Mouse (Mus musculus): ENCODE results near the gene Il1a.

The Il1a gene

GRCm38 (mm10) chr2:129263073-129263472 is 46.7 kb downstream of the Il1a start:
- no peak for DNase-seq (ENCODE audit: low read depth, low spot score)

GRCm38 (mm10) chr2:129261151-129261794 is 48.5 kb downstream of the Il1a start:
- DNase-seq (ENCODE audit: low read depth, low spot score): no peak

- DNase-seq (ENCODE audit: low read depth, low spot score): no peak
Observed at GRCm38 (mm10) chr2:129260646-129261045, 49.1 kb downstream of the Il1a start.

GRCm38 (mm10) chr2:129258475-129259211 is 51.1 kb downstream of the Il1a start:
- DNase-seq (ENCODE audit: low read depth, low spot score): peak; percentile 84

- no peak for DNase-seq (ENCODE audit: low read depth, low spot score)
Observed at GRCm38 (mm10) chr2:129258056-129258455, 51.7 kb downstream of the Il1a start.

- DNase-seq (ENCODE audit: low read depth, low spot score): no peak
Observed at GRCm38 (mm10) chr2:129256006-129256405, 53.8 kb downstream of the Il1a start.

GRCm38 (mm10) chr2:129254076-129254475 is 55.7 kb downstream of the Il1a start:
- no peak for DNase-seq (ENCODE audit: low read depth, low spot score)

- no peak for DNase-seq (ENCODE audit: low read depth, low spot score)
Observed at GRCm38 (mm10) chr2:129253631-129253970, 56.2 kb downstream of the Il1a start.

- peak; percentile 74 for DNase-seq (ENCODE audit: low read depth, low spot score)
Observed at GRCm38 (mm10) chr2:129252836-129253630, 56.7 kb downstream of the Il1a start.
